Mouse (Mus musculus) lung, embryonic 15.5 days (tissue): ENCODE results near the gene Tssc4. TPM values are rescaled to one million over a fixed set of nuclear protein-coding genes. Genes with fewer than 3 reads are reported as not detected.

ENCODE experiments used
- ATAC-seq: fragments of 200-750 bp; cut with Nextera tagmentation; 2 replicates; pipeline ENCODE4 v1.8.0; 2017; ENCODE audit warnings: moderate number of reproducible peaks, borderline replicate concordance; ENCODE audit not compliant: low FRiP score, low TSS enrichment; ENCODE audit errors: extremely low read depth
- H3K27ac ChIP-seq: fragments of 300-500 bp; sonication (generic); 2 replicates; pipeline ENCODE4 v1.5.1; 2015; ENCODE audit warnings: moderate library complexity, mild to moderate bottlenecking, inconsistent platforms
- H3K27me3 ChIP-seq: fragments of 300-500 bp; sonication (generic); 2 replicates; pipeline ENCODE4 v1.6.1; 2015; ENCODE audit warnings: inconsistent platforms
- H3K36me3 ChIP-seq: fragments of 300-500 bp; sonication (generic); 2 replicates; pipeline ENCODE4 v1.6.1; 2015; ENCODE audit warnings: inconsistent platforms
- H3K4me1 ChIP-seq: fragments of 300-500 bp; sonication (generic); 2 replicates; pipeline ENCODE4 v1.6.1; 2015; ENCODE audit warnings: inconsistent platforms
- H3K4me2 ChIP-seq: fragments of 300-500 bp; sonication (generic); 2 replicates; pipeline ENCODE4 v1.6.1; 2015; ENCODE audit warnings: inconsistent platforms, mild to moderate bottlenecking, moderate library complexity
- H3K4me3 ChIP-seq: fragments of 300-500 bp; sonication (generic); 2 replicates; pipeline ENCODE4 v1.5.1; 2015; ENCODE audit warnings: mild to moderate bottlenecking, inconsistent platforms
- H3K9ac ChIP-seq: fragments of 300-500 bp; sonication (generic); 2 replicates; pipeline ENCODE4 v1.6.1; 2015; ENCODE audit warnings: inconsistent platforms
- H3K9me3 ChIP-seq: fragments of 300-500 bp; sonication (generic); 2 replicates; pipeline ENCODE4 v1.6.1; 2016; ENCODE audit warnings: inconsistent platforms
- WGBS: fragments of 180-500 bp; shearing (Covaris S2); methylation state at CpG from one replicate; pipeline ENCODE4 v1.1.7; 2015; 5-methylcytosine and 5-hydroxymethylcytosine counted together
- polyA plus RNA-seq: library from polyadenylated mRNA; unstranded; fragments of >200 nt; fragmentation: Nextera tagmentation; extraction: Ambion mirVana; gene quantifications from 2 replicates; pipeline ENCODE4 v1.2.1, GENCODE M21; 2015

Gene Tssc4
- polyA plus RNA-seq, 1 experiment from 2014 or later, result 107 TPM

- H3K4me2 ChIP-seq, result no peak overlapping the region
- peaks cover 33% of the 10 kb centered on the region for H3K4me1 ChIP-seq
- no peak overlapping the region for H3K4me3 ChIP-seq
- 22% methylated on average over 1 of the region's 1 CpGs for WGBS
- H3K9me3 ChIP-seq, result no peaks in the 10 kb centered on the region
- no peak for ATAC-seq
- H3K9ac ChIP-seq, result no peak overlapping the region
- no peaks in the 10 kb centered on the region for H3K36me3 ChIP-seq
- peak overlapping the region; percentile 44 for H3K27ac ChIP-seq
- H3K27me3 ChIP-seq, result no peaks in the 10 kb centered on the region
Observed at GRCm38 (mm10) chr7:143119407-143119806, 50.4 kb downstream of the Tssc4 start.

- no peak overlapping the region for H3K4me2 ChIP-seq
- no peak overlapping the region for H3K4me3 ChIP-seq
- no peak for ATAC-seq
- no peak overlapping the region for H3K9ac ChIP-seq
- H3K4me1 ChIP-seq, result peaks cover 37% of the 10 kb centered on the region
- no peaks in the 10 kb centered on the region for H3K36me3 ChIP-seq
- peak overlapping the region; percentile 44 for H3K27ac ChIP-seq
- WGBS, result 66% methylated on average over 3 of the region's 3 CpGs
- H3K27me3 ChIP-seq, result no peaks in the 10 kb centered on the region
- no peaks in the 10 kb centered on the region for H3K9me3 ChIP-seq
Observed at GRCm38 (mm10) chr7:143119826-143120225, 50.8 kb downstream of the Tssc4 start.

Other genes with a start within 250 kb of the Tssc4 start
- 0.93 and 2.6 TPM in 2 replicates for gene Th, start 138.1 kb upstream of the Tssc4 start, polyA plus RNA-seq
- gene Ascl2, start 100.0 kb upstream of the Tssc4 start, polyA plus RNA-seq, result 3.4 and 3.5 TPM in 2 replicates
- gene Tspan32, start 64.2 kb upstream of the Tssc4 start, polyA plus RNA-seq, result 1.9 and 2.8 TPM in 2 replicates
- gene Cd81, start 16.5 kb upstream of the Tssc4 start, polyA plus RNA-seq, result 694 and 720 TPM in 2 replicates
- gene Trpm5, start 25.4 kb downstream of the Tssc4 start, polyA plus RNA-seq, result 4.4 and 4.5 TPM in 2 replicates
- gene Kcnq1, start 37.1 kb downstream of the Tssc4 start, polyA plus RNA-seq, result 5.5 and 6.0 TPM in 2 replicates